Mouse (Mus musculus) CH12.LX (cell line): ENCODE measurements at regions not wholly inside any gene's neighbourhood (a gene's known extent, or its start where the extent isn't known, plus 50 kb on each side); places are given as distances from the start of the nearest gene placed in this dataset.

Experiments
- DNase-seq: peaks from one replicate; pipeline ENCODE4 v3.0.0-alpha.2; 2013; ENCODE audit errors: extremely low read depth
- H3K27ac ChIP-seq: 2 replicates; pipeline ENCODE4 v1.5.1; 2012; ENCODE audit warnings: low read depth, mild to moderate bottlenecking, control low read depth, moderate library complexity; ENCODE audit not compliant: insufficient read depth
- H3K27me3 ChIP-seq: replicated peaks from 2 replicates; pipeline ENCODE3; 2012; ENCODE audit warnings: inconsistent platforms
- H3K36me3 ChIP-seq, 2 experiments: replicated peaks in 1 of 2; 2 replicates each; pipeline versions ENCODE3 to v1.6.1; 2012; ENCODE audit warnings: inconsistent platforms in 1 of 2, low read length in 1 of 2, mild to moderate bottlenecking in 1 of 2, mixed read lengths in 1 of 2, moderate library complexity in 1 of 2; ENCODE audit not compliant: control insufficient read depth in 1 of 2, insufficient read depth in 1 of 2
- H3K4me1 ChIP-seq, 2 experiments: 2 replicates each; pipeline ENCODE4 v1.6.1; 2012; ENCODE audit warnings: inconsistent platforms in 1 of 2, moderate library complexity in 1 of 2; ENCODE audit not compliant: insufficient read depth in 2 of 2, control insufficient read depth in 1 of 2
- H3K4me2 ChIP-seq: 2 replicates; pipeline ENCODE4 v1.6.1; 2012; ENCODE audit warnings: low read depth, mild to moderate bottlenecking, control low read depth; ENCODE audit not compliant: poor library complexity, insufficient read depth, severe bottlenecking
- H3K4me3 ChIP-seq, 3 experiments: fragments of 150-350 bp in 1 of 3; sonication (generic) in 1 of 3; replicated peaks in 1 of 3; 2 replicates each; pipeline versions ENCODE3 to v1.5.1; 2011 to 2012; ENCODE audit warnings: low read depth in 2 of 3, low read length in 2 of 3, mild to moderate bottlenecking in 2 of 3, moderate library complexity in 2 of 3, control low read depth in 1 of 3, improper control_type of control experiment in 1 of 3, inconsistent platforms in 1 of 3, mixed read lengths in 1 of 3; ENCODE audit not compliant: poor library complexity in 1 of 3
- H3K79me2 ChIP-seq: replicated peaks from 2 replicates; pipeline ENCODE4 v1.6.1; 2012; ENCODE audit warnings: mild to moderate bottlenecking, moderate library complexity; ENCODE audit not compliant: control insufficient read depth, poor library complexity, insufficient read depth, severe bottlenecking; ENCODE audit errors: extremely low read depth
- H3K9ac ChIP-seq: 2 replicates; pipeline ENCODE4 v1.6.1; 2012; ENCODE audit warnings: low read depth, mild to moderate bottlenecking, control low read depth, moderate library complexity; ENCODE audit not compliant: insufficient read depth
- H3K9me3 ChIP-seq: replicated peaks from 2 replicates; pipeline ENCODE3; 2012; ENCODE audit warnings: low read length, inconsistent platforms, mixed read lengths
- CHD2 ChIP-seq: IDR thresholded peaks from 2 replicates; pipeline ENCODE4 v1.6.1; 2011; ENCODE audit warnings: low read length, improper control_type of control experiment
- E2F4 ChIP-seq: IDR thresholded peaks from 2 replicates; pipeline ENCODE4 v1.6.1; 2011; ENCODE audit warnings: low read depth, low read length, improper control_type of control experiment; ENCODE audit not compliant: insufficient replicate concordance
- ETS1 ChIP-seq: conservative IDR thresholded peaks from 2 replicates; pipeline ENCODE4 v1.6.1; 2012; ENCODE audit warnings: low read depth, mild to moderate bottlenecking, inconsistent platforms, low read length, improper control_type of control experiment, moderate library complexity
- JUND ChIP-seq: conservative IDR thresholded peaks from 2 replicates; pipeline ENCODE4 v1.6.1; 2011; ENCODE audit warnings: low read depth, low read length, improper control_type of control experiment
- KAT2A ChIP-seq: IDR thresholded peaks from 2 replicates; pipeline ENCODE4 v1.6.1; 2012; ENCODE audit warnings: low read length, improper control_type of control experiment, inconsistent platforms; ENCODE audit not compliant: insufficient replicate concordance
- MAX ChIP-seq: IDR thresholded peaks from 2 replicates; pipeline ENCODE4 v1.6.1; 2011; ENCODE audit warnings: low read length, improper control_type of control experiment
- MAZ ChIP-seq: IDR thresholded peaks from 2 replicates; pipeline ENCODE4 v1.6.1; 2012; ENCODE audit warnings: low read depth, mild to moderate bottlenecking, inconsistent platforms, low read length, improper control_type of control experiment, moderate library complexity
- MEF2A ChIP-seq: IDR thresholded peaks from 2 replicates; pipeline ENCODE4 v1.6.1; 2014; ENCODE audit warnings: low read depth, mild to moderate bottlenecking, inconsistent platforms, low read length, improper control_type of control experiment, borderline replicate concordance
- MYC ChIP-seq: IDR thresholded peaks from 2 replicates; pipeline ENCODE4 v1.6.1; 2011; ENCODE audit warnings: low read depth, mild to moderate bottlenecking, improper control_type of control experiment, low read length
- NELFE ChIP-seq: IDR thresholded peaks from 2 replicates; pipeline ENCODE4 v1.6.1; 2011; ENCODE audit warnings: low read depth, low read length, improper control_type of control experiment
- NRF1 ChIP-seq: IDR thresholded peaks from 2 replicates; pipeline ENCODE4 v1.6.1; 2014; ENCODE audit warnings: low read depth, mild to moderate bottlenecking, inconsistent platforms, low read length, improper control_type of control experiment, moderate library complexity
- POLR2AphosphoS2 ChIP-seq: IDR thresholded peaks from 2 replicates; pipeline ENCODE4 v1.6.1; 2011; ENCODE audit warnings: low read depth, low read length, improper control_type of control experiment
- RCOR1 ChIP-seq: conservative IDR thresholded peaks from 2 replicates; pipeline ENCODE4 v1.6.1; 2012; ENCODE audit warnings: low read depth, mild to moderate bottlenecking, inconsistent platforms, low read length, improper control_type of control experiment
- SMC3 ChIP-seq: IDR thresholded peaks from 2 replicates; pipeline ENCODE4 v1.6.1; 2011; ENCODE audit warnings: low read depth, low read length, improper control_type of control experiment
- TBP ChIP-seq: conservative IDR thresholded peaks from 2 replicates; pipeline ENCODE4 v1.6.1; 2011; ENCODE audit warnings: low read depth, low read length, improper control_type of control experiment
- TCF12 ChIP-seq: IDR thresholded peaks from 2 replicates; pipeline ENCODE4 v1.6.1; 2014; ENCODE audit warnings: low read depth, mild to moderate bottlenecking, inconsistent platforms, low read length, improper control_type of control experiment
- UBTF ChIP-seq: IDR thresholded peaks from 2 replicates; pipeline ENCODE4 v1.6.1; 2012; ENCODE audit warnings: low read depth, mild to moderate bottlenecking, inconsistent platforms, low read length, improper control_type of control experiment, moderate library complexity
- ZC3H11A ChIP-seq: IDR thresholded peaks from 2 replicates; pipeline ENCODE4 v1.6.1; 2012; ENCODE audit warnings: low read depth, mild to moderate bottlenecking, inconsistent platforms, low read length, improper control_type of control experiment
- ZMIZ1 ChIP-seq: IDR thresholded peaks from 2 replicates; pipeline ENCODE4 v1.6.1; 2012; ENCODE audit warnings: low read depth, mild to moderate bottlenecking, inconsistent platforms, low read length, improper control_type of control experiment
- dilution Hi-C: fragments of 300-500 bp; cut with MboI; formaldehyde crosslinking; loops from 2 replicates; pipeline ENCODE4 v1.14.3; 2020; ENCODE audit warnings: low sequenced_read_pairs; ENCODE audit not compliant: extremely low pct_unique_long_range_greater_than_20kb, extremely low pct_ligation_motif_present
- in situ Hi-C: fragments of 300-500 bp; cut with MboI; formaldehyde crosslinking; loops from 3 replicates; pipeline ENCODE4 v1.14.3; 2019; ENCODE audit warnings: low sequenced_read_pairs, low pct_ligation_motif_present, low pct_unique_long_range_greater_than_20kb, mixed read lengths

- TF ChIP-seq POLR2AphosphoS2: no peak
- TF ChIP-seq TCF12: no peak
- TF ChIP-seq NRF1: no peak
- TF ChIP-seq TBP: no peak
- no peak for TF ChIP-seq MYC
- TF ChIP-seq SMC3: no peak
- TF ChIP-seq RCOR1: no peak
- TF ChIP-seq NELFE: no peak
- Histone ChIP-seq H3K4me1 (no peaks in the 10 kb centered on the region), H3K79me2 (no peaks in the 10 kb centered on the region), H3K27me3 (no peaks in the 10 kb centered on the region), H3K4me2 (no peak overlapping the region), H3K27ac (no peak overlapping the region), H3K36me3 (no peaks in the 10 kb centered on the region), H3K4me3 (no peak overlapping the region), H3K9ac (no peak overlapping the region), H3K9me3 (no peaks in the 10 kb centered on the region)
- no peak for DNase-seq
- dilution Hi-C loops (no loop called here), in situ Hi-C loops (no loop called here)
Observed at GRCm38 (mm10) chr9:84754332-84754731, 558.2 kb upstream of the Gm11114 start.

GRCm38 (mm10) chr9:84754828-84755227 lies 557.7 kb upstream of the Gm11114 start:
- dilution Hi-C loops: no loop called here
- TF ChIP-seq MAZ: no peak
- no peak for TF ChIP-seq JUND
- no peak for TF ChIP-seq ETS1
- no peak for TF ChIP-seq KAT2A
- TF ChIP-seq CHD2: no peak
- TF ChIP-seq MAX: no peak
- TF ChIP-seq SMC3: no peak
- no peak for TF ChIP-seq UBTF
- TF ChIP-seq TCF12: no peak
- no peak for TF ChIP-seq ZMIZ1
- TF ChIP-seq MEF2A: no peak
- TF ChIP-seq E2F4: no peak
- no peak for TF ChIP-seq MYC
- no peak for TF ChIP-seq ZC3H11A
- no peak for TF ChIP-seq NELFE
- in situ Hi-C loops: no loop called here

More at GRCm38 (mm10) chr9:84754828-84755227, 557.7 kb upstream of the Gm11114 start:
- Histone ChIP-seq H3K27ac (no peak overlapping the region), H3K4me2 (no peak overlapping the region), H3K36me3 (no peaks in the 10 kb centered on the region), H3K79me2 (no peaks in the 10 kb centered on the region), H3K9ac (no peak overlapping the region), H3K4me3 (no peak overlapping the region), H3K27me3 (no peaks in the 10 kb centered on the region), H3K9me3 (no peaks in the 10 kb centered on the region), H3K4me1 (no peaks in the 10 kb centered on the region)
- no peak for DNase-seq
